Mouse (Mus musculus) gastrocnemius, postnatal 14 days (tissue): ENCODE data around the gene Shisa3. TPM values are rescaled to one million over a fixed set of nuclear protein-coding genes. Genes with fewer than 3 reads are reported as not detected.

Source experiments
- DNase-seq: peaks from one replicate; pipeline ENCODE4 v3.0.0; 2021; ENCODE audit warnings: mixed read lengths
- intact Hi-C: fragments of 180-260 bp; cut with DNase I; formaldehyde crosslinking; loops from one replicate; pipeline ENCODE4 v1.15.1; 2025; ENCODE audit warnings: low total_unique reads
- microRNA-seq, 2 experiments: library from miRNA; unstranded; fragments of <30 nt; microRNA quantifications; one replicate each; pipeline ENCODE4 v1.2.0; 2021
- total RNA-seq, 2 experiments: library from RNA; stranded (reverse); gene quantifications; 2 replicates each; pipeline ENCODE4 v1.2.3; 2021

Gene Shisa3
- total RNA-seq, 2 experiments from 2014 or later = 2.1 to 2.2 TPM

GRCm38 (mm10) chr5:67662715-67663114, 55.0 kb downstream of the Shisa3 start:
- no peak for DNase-seq
- intact Hi-C loops = no loop called here

GRCm38 (mm10) chr5:67669436-67669896, 61.8 kb downstream of the Shisa3 start:
- no peak for DNase-seq
- intact Hi-C loops = no loop called here

- intact Hi-C loops = no loop called here
- DNase-seq = no peak
These were observed 62.5 kb downstream of the Shisa3 start for GRCm38 (mm10) chr5:67670158-67670557.

GRCm38 (mm10) chr5:67673008-67673407, 65.3 kb downstream of the Shisa3 start:
- no peak for DNase-seq
- intact Hi-C loops = no loop called here

Small RNA genes within 50 kb of the gene (microRNA-seq; reads per million reads assigned to microRNA genes)
- gene Gm23617 = 0 reads per million in 2 experiments

Other genes with a start within 250 kb of the Shisa3 start
- gene Bend4, start 179.6 kb upstream of the Shisa3 start, total RNA-seq = under 1 TPM; 0.82 to 0.97 TPM
- 10 to 100 TPM; 14.2 to 14.4 TPM for gene Atp8a1, start 239.6 kb downstream of the Shisa3 start, total RNA-seq